Mouse (Mus musculus): ENCODE data around the gene Prim1.

GRCm38 (mm10) chr10:128062221-128062989 lies 47.4 kb downstream of the Prim1 start:
- no peak for TF ChIP-seq POLR2A (IDR thresholded peaks at IDR 0.05; ENCODE audit: low read depth, low read length)
- no peak for TF ChIP-seq CTCF (IDR thresholded peaks at IDR 0.05; ENCODE audit: borderline replicate concordance, insufficient read depth, low read length)

Data from embryonic fibroblast, embryonic 13.5 days (primary cell).